Mouse (Mus musculus): ENCODE measurements around the gene Ptgir.

Ptgir gene

DNA sequence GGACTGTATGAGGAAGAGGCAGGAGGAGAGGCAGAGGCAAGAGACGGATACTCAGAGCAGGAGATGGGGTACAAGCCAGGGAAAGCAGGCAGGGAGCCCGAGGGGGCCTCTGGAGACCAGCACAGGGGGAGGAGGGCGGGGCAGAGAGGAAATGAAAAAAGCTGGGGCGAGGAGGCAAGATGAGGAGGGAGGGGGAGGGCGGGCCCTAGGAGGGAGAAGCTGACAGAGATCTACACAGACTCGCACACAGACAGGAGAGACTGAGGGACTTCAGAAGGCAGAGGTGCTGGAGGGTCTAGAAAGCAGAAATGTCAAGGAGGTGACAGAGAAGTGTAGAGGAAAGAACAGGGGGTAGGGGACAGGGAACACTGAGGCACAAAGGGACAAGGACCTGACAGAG, at the start of gene Ptgir:
Gene Ptgir, plus strand, starts transcription at position 210 of the 400 bp plus-strand sequence.
- DNase-seq (ENCODE audit: low read depth, low spot score): no peak

DNA sequence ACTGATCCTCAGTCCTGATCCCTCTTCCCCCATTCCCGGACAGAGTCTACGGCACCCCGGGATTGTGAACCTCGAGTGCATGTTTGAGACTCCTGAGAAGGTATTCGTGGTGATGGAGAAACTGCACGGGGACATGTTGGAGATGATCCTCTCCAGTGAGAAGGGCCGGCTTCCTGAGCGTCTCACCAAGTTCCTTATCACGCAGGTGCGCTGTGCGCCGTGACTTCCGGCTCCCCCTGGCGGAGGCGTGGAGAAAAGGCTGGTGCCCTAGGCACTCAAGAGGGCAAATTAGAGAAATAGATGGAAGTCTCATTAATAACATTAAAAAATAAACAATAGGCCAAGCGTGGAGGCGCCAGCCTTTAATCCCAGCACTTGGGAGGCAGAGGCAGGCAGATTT, 48.0 kb upstream of the Ptgir start:
- DNase-seq (ENCODE audit: low read depth, low spot score): no peak

- DNase-seq (ENCODE audit: low read depth, low spot score): peak; percentile 32
Observed at GRCm38 (mm10) chr7:16859902-16860651, 46.2 kb upstream of the Ptgir start.

GRCm38 (mm10) chr7:16867488-16867887, 38.8 kb upstream of the Ptgir start:
- DNase-seq (ENCODE audit: low read depth, low spot score): no peak

DNA sequence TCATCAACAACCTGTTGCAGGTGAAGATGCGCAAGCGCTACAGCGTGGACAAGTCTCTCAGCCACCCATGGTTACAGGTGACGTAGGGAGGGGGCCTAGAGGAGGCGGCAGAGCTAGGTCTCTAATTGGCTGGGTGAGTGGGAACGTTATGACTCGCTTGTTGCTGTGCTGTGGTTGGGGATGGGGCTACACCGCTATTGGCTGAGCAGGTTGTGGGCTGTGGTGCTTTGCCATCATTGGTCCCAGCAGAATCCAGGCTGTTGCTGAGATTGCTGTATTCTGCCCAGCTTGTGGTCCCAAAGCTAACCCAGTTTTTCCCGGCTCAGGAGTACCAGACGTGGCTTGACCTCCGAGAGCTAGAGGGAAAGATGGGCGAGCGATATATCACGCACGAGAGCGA, 36.8 kb upstream of the Ptgir start:
- no peak for DNase-seq (ENCODE audit: low read depth, low spot score)

DNA sequence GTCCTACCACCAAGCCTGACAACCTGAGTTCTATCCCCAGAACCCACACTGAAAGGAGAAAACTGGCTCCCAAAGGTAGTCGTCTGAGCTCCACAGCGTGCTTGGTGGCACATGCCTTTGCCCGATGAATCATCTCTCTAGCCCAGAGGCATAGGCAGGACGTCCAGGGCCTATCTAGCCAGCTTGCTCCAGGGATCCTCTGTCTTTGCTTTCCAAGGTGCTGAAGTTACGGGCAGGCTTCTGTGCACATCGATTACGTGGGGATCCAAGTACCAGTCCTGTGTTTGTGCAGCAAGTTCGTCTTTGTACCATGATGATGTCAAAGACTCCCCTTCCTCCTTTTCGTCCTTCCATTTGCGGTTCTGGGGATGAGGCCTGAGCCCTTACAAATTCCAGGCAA, 34.7 kb upstream of the Ptgir start:
- DNase-seq (ENCODE audit: low read depth, low spot score): no peak

- DNase-seq (ENCODE audit: low read depth, low spot score): no peak
Observed at GRCm38 (mm10) chr7:16872478-16872877, 33.8 kb upstream of the Ptgir start.

- no peak for DNase-seq (ENCODE audit: low read depth, low spot score)
Observed at GRCm38 (mm10) chr7:16873392-16873791, 32.9 kb upstream of the Ptgir start.

- DNase-seq (ENCODE audit: low read depth, low spot score): peak; percentile 48
Observed at GRCm38 (mm10) chr7:16874190-16874589, 32.1 kb upstream of the Ptgir start.

GRCm38 (mm10) chr7:16874756-16875309, 31.5 kb upstream of the Ptgir start:
- peak; percentile 98 for DNase-seq (ENCODE audit: low read depth, low spot score)

DNA sequence AGATGAGACGGTGACA, 31.2 kb upstream of the Ptgir start, which contains the start of gene Dact3:
Gene Dact3, plus strand, starts transcription at position 8 of the 16 bp plus-strand sequence.
- DNase-seq (ENCODE audit: low read depth, low spot score): no peak

DNA sequence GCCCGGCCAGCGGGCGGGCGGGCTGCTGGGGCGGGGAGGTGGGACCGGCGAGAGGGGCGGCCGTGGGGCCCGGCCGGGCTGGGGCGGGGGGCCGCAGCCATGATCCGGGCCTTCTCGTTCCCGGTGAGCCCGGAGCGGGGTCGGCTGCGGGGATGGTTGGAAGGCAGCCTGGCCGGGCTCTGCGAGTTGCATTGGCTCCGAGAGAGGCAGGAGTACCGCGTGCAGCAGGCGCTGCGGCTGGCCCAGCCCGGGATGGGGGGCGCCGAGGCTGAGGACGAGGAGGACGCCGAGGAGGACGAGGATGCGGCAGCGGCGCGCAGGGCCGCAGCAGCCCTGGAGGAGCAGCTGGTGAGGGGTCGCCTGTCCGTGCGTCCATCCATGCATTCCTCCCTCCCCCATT, 31.0 kb upstream of the Ptgir start:
- DNase-seq (ENCODE audit: low read depth, low spot score): no peak

- no peak for DNase-seq (ENCODE audit: low read depth, low spot score)
Observed at GRCm38 (mm10) chr7:16876006-16876405, 30.3 kb upstream of the Ptgir start.

GRCm38 (mm10) chr7:16876608-16877007, 29.7 kb upstream of the Ptgir start:
- DNase-seq (ENCODE audit: low read depth, low spot score): no peak

- no peak for DNase-seq (ENCODE audit: low read depth, low spot score)
Observed at GRCm38 (mm10) chr7:16877717-16878116, 28.6 kb upstream of the Ptgir start.

DNA sequence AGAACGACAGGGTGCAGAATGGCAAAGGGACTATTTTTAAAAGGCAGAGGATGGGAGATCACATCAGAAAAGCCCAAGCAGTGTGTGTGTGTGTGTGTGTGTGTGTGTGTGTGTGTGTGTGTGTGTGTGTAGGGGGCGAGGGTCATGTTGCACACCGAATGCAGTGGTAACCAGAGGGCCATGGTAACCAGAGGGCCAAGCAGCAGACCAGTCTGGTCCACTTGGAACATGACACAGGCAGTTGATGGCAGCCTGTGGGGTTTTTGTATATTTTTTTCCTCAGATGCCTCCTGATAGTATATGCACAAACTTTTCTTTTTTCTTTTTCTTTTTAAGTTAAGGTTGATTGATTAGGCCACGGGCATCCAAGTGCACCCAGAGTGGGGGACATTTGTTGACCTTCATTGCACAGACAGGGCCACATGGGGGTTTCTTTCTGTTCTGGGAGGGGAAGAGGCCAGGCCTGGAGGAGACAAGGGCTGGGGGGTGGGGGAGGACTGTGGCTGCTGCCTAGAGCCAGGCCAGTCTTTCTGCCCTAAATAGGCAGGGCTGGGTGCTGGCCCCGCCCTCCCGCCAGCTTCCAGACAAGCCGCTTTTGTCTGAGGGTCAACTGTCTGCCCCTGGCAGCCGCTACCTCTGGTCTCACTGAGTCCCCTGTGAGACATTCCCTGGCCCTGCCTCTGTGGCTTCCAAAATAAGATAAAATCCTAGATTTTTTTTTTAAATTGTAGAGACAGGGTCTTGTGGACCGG, 26.3 kb upstream of the Ptgir start:
- DNase-seq (ENCODE audit: low read depth, low spot score): no peak

- DNase-seq (ENCODE audit: low read depth, low spot score): no peak
Observed at GRCm38 (mm10) chr7:16880615-16881014, 25.7 kb upstream of the Ptgir start.

GRCm38 (mm10) chr7:16883162-16883561, 23.1 kb upstream of the Ptgir start:
- DNase-seq (ENCODE audit: low read depth, low spot score): no peak

DNA sequence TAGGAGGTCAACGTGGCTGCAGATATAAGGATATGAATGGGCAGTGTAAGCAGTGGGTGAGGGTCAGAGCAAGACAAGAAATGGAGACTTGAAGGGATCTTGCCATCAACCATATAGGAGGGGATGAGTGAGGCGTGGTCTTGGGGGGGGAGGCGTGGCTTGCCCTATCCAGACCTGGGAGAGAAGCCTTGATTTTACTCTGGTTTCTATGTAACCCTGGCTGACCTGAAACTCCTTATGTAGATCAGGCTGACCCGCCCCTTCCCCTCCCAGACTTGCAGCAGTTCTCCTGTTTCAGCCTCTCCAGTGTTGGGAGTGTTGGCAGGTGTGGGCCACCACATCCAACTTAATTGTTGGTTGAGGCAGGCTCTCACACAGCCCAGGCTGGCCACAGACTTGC, 22.0 kb upstream of the Ptgir start:
- DNase-seq (ENCODE audit: low read depth, low spot score): no peak

DNA sequence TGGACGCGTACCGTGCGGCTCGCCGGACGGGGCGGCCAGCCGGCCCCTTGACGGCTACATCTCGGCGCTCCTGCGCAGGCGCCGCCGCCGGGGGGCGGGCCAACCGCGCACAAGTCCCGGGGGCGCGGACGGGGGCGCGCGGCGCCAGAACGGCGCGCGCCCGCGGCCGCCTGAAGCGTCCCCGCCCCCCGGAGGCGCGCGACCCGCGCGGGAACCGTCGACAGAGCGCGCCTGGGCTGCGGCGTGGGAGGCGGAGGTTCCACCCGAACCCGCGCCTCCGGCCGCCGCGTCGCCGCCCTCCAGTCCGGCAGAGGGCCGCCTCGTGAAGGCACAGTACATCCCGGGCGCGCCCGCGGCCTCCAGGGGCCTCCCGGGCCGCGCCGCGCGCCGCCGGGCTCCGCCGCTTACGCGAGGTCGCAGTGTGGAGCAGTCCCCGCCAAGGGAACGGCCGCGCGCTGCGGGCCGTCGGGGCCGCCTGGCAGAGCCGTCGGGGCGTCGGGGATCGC, 21.0 kb upstream of the Ptgir start:
- no peak for DNase-seq (ENCODE audit: low read depth, low spot score)

GRCm38 (mm10) chr7:16885905-16886304, 20.4 kb upstream of the Ptgir start:
- DNase-seq (ENCODE audit: low read depth, low spot score): no peak

- no peak for DNase-seq (ENCODE audit: low read depth, low spot score)
Observed at GRCm38 (mm10) chr7:16890536-16890935, 15.8 kb upstream of the Ptgir start.

DNA sequence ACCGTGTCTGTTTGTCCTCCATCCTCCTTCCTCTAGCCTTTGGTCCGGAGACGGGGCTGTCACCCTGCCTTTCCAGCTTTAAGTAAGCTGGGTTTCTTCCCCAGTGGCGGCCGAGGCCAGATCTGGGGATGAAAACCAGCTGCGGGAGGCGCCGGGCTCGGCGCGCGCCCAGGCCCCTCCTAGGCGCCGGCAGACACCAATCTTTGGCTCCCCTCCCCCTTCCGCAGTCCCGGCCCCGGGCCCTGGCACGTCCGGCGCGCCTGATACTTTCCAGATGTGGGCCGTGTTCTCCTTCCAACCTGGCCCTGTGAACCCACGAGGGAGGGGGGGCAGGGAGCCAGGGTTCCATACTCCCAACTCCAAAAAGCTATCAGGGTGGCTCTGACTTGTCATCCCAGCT, 15.3 kb upstream of the Ptgir start:
- DNase-seq (ENCODE audit: low read depth, low spot score): no peak
